Mouse (Mus musculus) embryonic fibroblast, embryonic 13.5 days (primary cell): ENCODE measurements at regions not wholly inside any gene's neighbourhood (a gene's known extent, or its start where the extent isn't known, plus 50 kb on each side); places are given as distances from the start of the nearest gene placed in this dataset.

Source experiments
- CTCF ChIP-seq: IDR thresholded peaks from 2 replicates; pipeline ENCODE4 v1.5.1; 2011; ENCODE audit warnings: mild to moderate bottlenecking, control low read depth, low read length, moderate library complexity, borderline replicate concordance; ENCODE audit not compliant: insufficient read depth
- POLR2A ChIP-seq: IDR thresholded peaks from 2 replicates; pipeline ENCODE4 v1.6.1; 2011; ENCODE audit warnings: low read depth, mild to moderate bottlenecking, control low read depth, low read length, moderate library complexity

DNA sequence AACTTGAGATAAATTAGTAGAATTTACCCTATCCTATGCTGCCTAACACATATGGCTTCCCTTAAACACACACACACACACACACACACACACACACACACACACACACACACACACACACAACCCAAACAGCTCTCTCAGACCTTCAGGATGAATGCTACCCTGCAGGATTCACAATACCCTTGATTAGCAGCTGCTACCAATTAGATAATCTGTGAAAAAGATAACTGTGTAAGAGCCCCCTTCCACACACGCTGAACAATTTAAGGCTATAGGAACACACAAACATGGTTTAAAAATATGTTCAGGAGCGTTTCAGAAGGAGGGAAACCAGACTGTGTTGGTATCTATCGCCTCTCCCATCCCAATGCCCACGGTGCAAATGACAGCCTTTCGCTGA lies 258.6 kb downstream of the Dact1 start:
- TF ChIP-seq CTCF (no peak), POLR2A (no peak)
